Mouse (Mus musculus) neural tube, embryonic 14.5 days (tissue): Measurements from ENCODE around the gene Pogz. TPM values are rescaled to one million over a fixed set of nuclear protein-coding genes. Genes with fewer than 3 reads are reported as not detected.

ENCODE experiments used
- ATAC-seq: fragments of 200-750 bp; cut with Nextera tagmentation; 2 replicates; pipeline ENCODE4 v1.8.0; 2017; ENCODE audit warnings: low read depth, mild to moderate bottlenecking, moderate TSS enrichment, moderate library complexity
- H3K27ac ChIP-seq: fragments of 300-500 bp; sonication (generic); 2 replicates; pipeline ENCODE4 v1.5.1; 2014; ENCODE audit warnings: low read depth, mild to moderate bottlenecking, control low read depth, low read length, moderate library complexity, mixed read lengths
- H3K27me3 ChIP-seq: fragments of 300-500 bp; sonication (generic); 2 replicates; pipeline ENCODE4 v1.6.1; 2014; ENCODE audit warnings: low read length; ENCODE audit not compliant: control insufficient read depth, insufficient read depth
- H3K36me3 ChIP-seq: fragments of 300-500 bp; sonication (generic); 2 replicates; pipeline ENCODE4 v1.6.1; 2014; ENCODE audit warnings: low read length, mixed read lengths; ENCODE audit not compliant: control insufficient read depth, insufficient read depth
- H3K4me1 ChIP-seq: fragments of 300-500 bp; sonication (generic); 2 replicates; pipeline ENCODE4 v1.6.1; 2014; ENCODE audit warnings: low read length; ENCODE audit not compliant: control insufficient read depth, insufficient read depth
- H3K4me2 ChIP-seq: fragments of 300-500 bp; sonication (generic); 2 replicates; pipeline ENCODE4 v1.6.1; 2014; ENCODE audit warnings: mild to moderate bottlenecking, low read depth, low read length, control low read depth
- H3K4me3 ChIP-seq: fragments of 300-500 bp; sonication (generic); 2 replicates; pipeline ENCODE4 v1.5.1; 2014; ENCODE audit warnings: low read depth, low read length, control low read depth, mixed read lengths
- H3K9ac ChIP-seq: fragments of 300-500 bp; sonication (generic); replicated peaks from 2 replicates; pipeline ENCODE4 v1.6.1; 2014; ENCODE audit warnings: low read depth, mild to moderate bottlenecking, control low read depth, low read length, mixed read lengths
- H3K9me3 ChIP-seq: fragments of 300-500 bp; sonication (generic); 2 replicates; pipeline ENCODE4 v1.6.1; 2016; ENCODE audit warnings: low read length; ENCODE audit not compliant: control insufficient read depth
- WGBS: fragments of 180-500 bp; shearing (Covaris S2); extraction: QIAGEN DNeasy Blood & Tissue Kit; methylation state at CpG from one replicate; pipeline ENCODE4 v1.1.7; 2014; 5-methylcytosine and 5-hydroxymethylcytosine counted together
- polyA plus RNA-seq: library from polyadenylated mRNA; unstranded; fragments of >200 nt; fragmentation: Nextera tagmentation; extraction: Ambion mirVana; gene quantifications from 2 replicates; pipeline ENCODE4 v1.2.1, GENCODE M21; 2014

Pogz gene
- polyA plus RNA-seq, 1 experiment from 2014 or later = 26.6 TPM

- Histone ChIP-seq H3K4me2 (peak overlapping the region; percentile 85), H3K9ac (peak overlapping the region; percentile 90), H3K27me3 (no peaks in the 10 kb centered on the region), H3K27ac (peak overlapping the region; percentile 100; the same call in 1 of the 2 replicates), H3K36me3 (no peaks in the 10 kb centered on the region), H3K4me1 (peaks cover 16% of the 10 kb centered on the region), H3K9me3 (no peaks in the 10 kb centered on the region), H3K4me3 (peak overlapping the region; percentile 56)
- 71% methylated on average over 5 of the region's 5 CpGs for WGBS
- no peak for ATAC-seq
Observed at GRCm38 (mm10) chr3:94839101-94839500, 1.7 kb downstream of the Pogz start.

GRCm38 (mm10) chr3:94847382-94847781, 10.0 kb downstream of the Pogz start:
- ATAC-seq = no peak
- Histone ChIP-seq H3K9me3 (no peaks in the 10 kb centered on the region), H3K27me3 (no peaks in the 10 kb centered on the region), H3K36me3 (no peaks in the 10 kb centered on the region), H3K4me2 (no peak overlapping the region), H3K4me3 (no peak overlapping the region), H3K9ac (no peak overlapping the region), H3K4me1 (no peaks in the 10 kb centered on the region), H3K27ac (no peak overlapping the region)
- WGBS = 98% methylated on average over 2 of the region's 2 CpGs

GRCm38 (mm10) chr3:94849338-94849737, 12.0 kb downstream of the Pogz start:
- WGBS = 36% methylated on average over 1 of the region's 1 CpGs
- ATAC-seq = peak; percentile 34; the same call in 1 of the 2 replicates

GRCm38 (mm10) chr3:94851731-94852130, 14.4 kb downstream of the Pogz start:
- ATAC-seq = no peak
- 86% methylated on average over 3 of the region's 3 CpGs for WGBS

More at GRCm38 (mm10) chr3:94849338-94849737, 12.0 kb downstream of the Pogz start:
- H3K9ac ChIP-seq = no peak overlapping the region
- H3K4me1 ChIP-seq = no peaks in the 10 kb centered on the region
- no peak overlapping the region for H3K27ac ChIP-seq
- no peaks in the 10 kb centered on the region for H3K27me3 ChIP-seq
- H3K4me2 ChIP-seq = no peak overlapping the region
- H3K36me3 ChIP-seq = no peaks in the 10 kb centered on the region
- H3K9me3 ChIP-seq = no peaks in the 10 kb centered on the region
- no peak overlapping the region for H3K4me3 ChIP-seq

GRCm38 (mm10) chr3:94852215-94852614, 14.8 kb downstream of the Pogz start:
- no peak for ATAC-seq
- Histone ChIP-seq H3K4me1 (no peaks in the 10 kb centered on the region), H3K4me3 (no peak overlapping the region), H3K36me3 (peaks cover 16% of the 10 kb centered on the region), H3K27me3 (no peaks in the 10 kb centered on the region), H3K27ac (no peak overlapping the region), H3K4me2 (no peak overlapping the region), H3K9ac (no peak overlapping the region), H3K9me3 (no peaks in the 10 kb centered on the region)
- WGBS = 90% methylated on average over 3 of the region's 3 CpGs

More at GRCm38 (mm10) chr3:94851731-94852130, 14.4 kb downstream of the Pogz start:
- no peak overlapping the region for H3K9ac ChIP-seq
- no peaks in the 10 kb centered on the region for H3K4me1 ChIP-seq
- no peak overlapping the region for H3K4me2 ChIP-seq
- no peaks in the 10 kb centered on the region for H3K9me3 ChIP-seq
- no peaks in the 10 kb centered on the region for H3K27me3 ChIP-seq
- peaks cover 13% of the 10 kb centered on the region for H3K36me3 ChIP-seq
- H3K4me3 ChIP-seq = no peak overlapping the region
- H3K27ac ChIP-seq = no peak overlapping the region

- H3K4me2 ChIP-seq = no peak overlapping the region
- H3K36me3 ChIP-seq = peaks cover 49% of the 10 kb centered on the region
Observed at GRCm38 (mm10) chr3:94859471-94859870, 22.1 kb downstream of the Pogz start.

GRCm38 (mm10) chr3:94869011-94869410, 31.6 kb downstream of the Pogz start:
- H3K36me3 ChIP-seq = peaks cover 54% of the 10 kb centered on the region

More at GRCm38 (mm10) chr3:94859471-94859870, 22.1 kb downstream of the Pogz start:
- Histone ChIP-seq H3K27me3 (no peaks in the 10 kb centered on the region), H3K4me1 (no peaks in the 10 kb centered on the region), H3K9ac (no peak overlapping the region), H3K27ac (no peak overlapping the region), H3K9me3 (no peaks in the 10 kb centered on the region), H3K4me3 (no peak overlapping the region)
- WGBS = 93% methylated on average over 2 of the region's 2 CpGs
- ATAC-seq = no peak

GRCm38 (mm10) chr3:94878618-94879017, 41.3 kb downstream of the Pogz start:
- no peaks in the 10 kb centered on the region for H3K4me1 ChIP-seq
- H3K27ac ChIP-seq = no peak overlapping the region
- H3K36me3 ChIP-seq = peaks cover 95% of the 10 kb centered on the region
- H3K4me3 ChIP-seq = no peak overlapping the region
- no peaks in the 10 kb centered on the region for H3K27me3 ChIP-seq
- H3K9ac ChIP-seq = no peak overlapping the region
- H3K9me3 ChIP-seq = no peaks in the 10 kb centered on the region
- WGBS = 89% methylated on average over 6 of the region's 6 CpGs
- H3K4me2 ChIP-seq = no peak overlapping the region
- no peak for ATAC-seq

More at GRCm38 (mm10) chr3:94869011-94869410, 31.6 kb downstream of the Pogz start:
- no peak for ATAC-seq
- H3K4me2 ChIP-seq = no peak overlapping the region
- H3K27me3 ChIP-seq = no peaks in the 10 kb centered on the region
- WGBS = 94% methylated on average over 3 of the region's 3 CpGs
- no peaks in the 10 kb centered on the region for H3K9me3 ChIP-seq
- H3K27ac ChIP-seq = no peak overlapping the region
- no peak overlapping the region for H3K9ac ChIP-seq
- no peaks in the 10 kb centered on the region for H3K4me1 ChIP-seq
- H3K4me3 ChIP-seq = no peak overlapping the region

- Histone ChIP-seq H3K9me3 (no peaks in the 10 kb centered on the region), H3K9ac (no peak overlapping the region), H3K4me2 (no peak overlapping the region), H3K27ac (no peak overlapping the region), H3K27me3 (no peaks in the 10 kb centered on the region), H3K4me1 (peaks cover 5% of the 10 kb centered on the region), H3K4me3 (no peak overlapping the region), H3K36me3 (peaks cover 78% of the 10 kb centered on the region)
- ATAC-seq = no peak
- WGBS = 74% methylated on average over 4 of the region's 4 CpGs
Observed at GRCm38 (mm10) chr3:94881840-94882239, 44.5 kb downstream of the Pogz start.
